Mouse (Mus musculus): ENCODE measurements at regions not wholly inside any gene's neighbourhood (a gene's known extent, or its start where the extent isn't known, plus 50 kb on each side); places are given as distances from the start of the nearest gene placed in this dataset.
"Not testable (repeated sequence)": the region's sequence is repeated elsewhere in the genome, so short reads cannot be mapped to it uniquely, and the experiment has no call there.

DNA sequence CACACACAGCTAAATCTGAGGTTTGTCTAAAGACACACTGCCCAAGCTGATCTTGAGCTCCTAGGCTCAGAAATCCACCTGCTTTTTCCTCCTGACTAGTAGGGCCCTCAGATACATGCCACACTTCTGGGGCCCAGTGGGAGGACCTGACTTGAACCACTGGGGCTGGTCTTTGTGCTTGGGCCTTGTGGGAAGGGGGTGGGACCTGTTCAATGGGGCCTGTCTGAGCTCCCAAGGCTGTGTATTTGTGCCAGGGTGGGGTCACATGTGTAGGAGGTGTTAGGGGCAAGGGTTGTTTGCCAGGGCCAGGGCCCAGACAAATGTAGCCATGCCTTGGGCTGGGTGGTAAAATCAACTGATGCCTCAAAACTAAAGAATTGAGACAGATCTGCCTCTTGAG, 56.8 kb downstream of the Gm8765 start:
- not testable (repeated sequence) for H3K9ac ChIP-seq (ENCODE audit: low read length); H3K27me3 ChIP-seq (ENCODE audit: control insufficient read depth, insufficient read depth, low read depth, low read length); ATAC-seq (ENCODE audit: low read depth); H3K27ac ChIP-seq (ENCODE audit: low read length); H3K4me3 ChIP-seq (ENCODE audit: low read length); H3K4me2 ChIP-seq (ENCODE audit: low read depth, low read length); H3K36me3 ChIP-seq (ENCODE audit: control insufficient read depth, insufficient read depth, low read length); H3K9me3 ChIP-seq (ENCODE audit: control insufficient read depth, low read length); H3K4me1 ChIP-seq (replicated peaks; ENCODE audit: control insufficient read depth, insufficient read depth, low read length)

DNA sequence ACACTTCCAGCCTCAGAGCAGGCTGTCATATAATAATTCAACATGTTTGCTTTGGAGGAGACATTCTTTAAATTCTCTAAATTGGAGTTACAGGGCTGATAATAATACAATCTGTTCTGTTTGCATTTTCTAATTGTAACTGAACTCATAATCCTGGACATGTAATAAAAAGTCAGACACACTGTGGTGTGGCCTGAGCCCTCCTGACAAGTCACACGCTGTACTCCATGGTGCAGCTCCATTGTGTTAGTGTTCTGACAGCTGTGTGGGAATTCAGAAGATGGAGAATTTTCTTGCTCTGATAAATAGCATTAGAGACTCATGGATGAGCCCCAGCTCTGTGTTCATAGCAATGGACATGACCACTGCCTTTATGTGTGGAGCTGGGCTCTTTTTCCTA, 58.2 kb downstream of the Gm8765 start:
- not testable (repeated sequence) for H3K9me3 ChIP-seq (ENCODE audit: control insufficient read depth, low read length); H3K4me1 ChIP-seq (replicated peaks; ENCODE audit: control insufficient read depth, insufficient read depth, low read length); H3K27ac ChIP-seq (ENCODE audit: low read length); H3K27me3 ChIP-seq (ENCODE audit: control insufficient read depth, insufficient read depth, low read depth, low read length); H3K4me2 ChIP-seq (ENCODE audit: low read depth, low read length); H3K36me3 ChIP-seq (ENCODE audit: control insufficient read depth, insufficient read depth, low read length); H3K4me3 ChIP-seq (ENCODE audit: low read length); H3K9ac ChIP-seq (ENCODE audit: low read length)
- peak; percentile 52; the same call in 1 of the 2 replicates for ATAC-seq (ENCODE audit: low read depth)
- 40% methylated on average over 1 of the region's 1 CpGs for WGBS

DNA sequence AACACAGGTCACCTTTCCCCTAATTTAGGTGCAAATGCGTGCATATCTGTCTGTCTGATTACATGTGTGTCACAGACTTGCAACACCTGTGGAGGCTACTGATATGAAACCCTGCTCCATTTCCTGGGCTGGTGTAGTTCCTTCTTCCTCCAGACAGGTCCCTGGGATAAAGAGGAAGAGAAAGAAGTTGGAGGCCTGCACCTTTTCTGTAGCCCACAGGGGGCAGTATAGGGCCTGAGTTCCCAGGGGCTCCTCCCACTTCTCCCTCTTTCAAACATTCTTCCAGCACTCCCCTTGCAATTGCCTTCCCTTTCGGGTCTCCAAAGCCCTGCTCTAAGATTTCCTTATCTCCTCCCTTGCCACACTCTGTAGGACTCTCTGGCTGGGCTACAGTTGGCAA, 66.5 kb downstream of the Gm8765 start:
- no peak overlapping the region for H3K9ac ChIP-seq (ENCODE audit: low read length)
- H3K27me3 ChIP-seq (ENCODE audit: control insufficient read depth, insufficient read depth, low read depth, low read length): no peaks in the 10 kb centered on the region
- H3K27ac ChIP-seq (ENCODE audit: low read length): no peak overlapping the region
- H3K9me3 ChIP-seq (ENCODE audit: control insufficient read depth, low read length): no peaks in the 10 kb centered on the region
- 73% methylated on average over 2 of the region's 2 CpGs for WGBS
- H3K4me2 ChIP-seq (ENCODE audit: low read depth, low read length): no peak overlapping the region
- ATAC-seq (ENCODE audit: low read depth): no peak
- H3K4me3 ChIP-seq (ENCODE audit: low read length): no peak overlapping the region
- H3K36me3 ChIP-seq (ENCODE audit: control insufficient read depth, insufficient read depth, low read length): no peaks in the 10 kb centered on the region
- no peaks in the 10 kb centered on the region for H3K4me1 ChIP-seq (replicated peaks; ENCODE audit: control insufficient read depth, insufficient read depth, low read length)

- H3K27ac ChIP-seq (ENCODE audit: low read length); ATAC-seq (ENCODE audit: low read depth); H3K4me3 ChIP-seq (ENCODE audit: low read length); H3K27me3 ChIP-seq (ENCODE audit: control insufficient read depth, insufficient read depth, low read depth, low read length); H3K9ac ChIP-seq (ENCODE audit: low read length); H3K36me3 ChIP-seq (ENCODE audit: control insufficient read depth, insufficient read depth, low read length); H3K4me1 ChIP-seq (replicated peaks; ENCODE audit: control insufficient read depth, insufficient read depth, low read length); H3K9me3 ChIP-seq (ENCODE audit: control insufficient read depth, low read length); H3K4me2 ChIP-seq (ENCODE audit: low read depth, low read length): not testable (repeated sequence)
Observed at GRCm38 (mm10) chr13:50780036-50780435, 81.9 kb downstream of the Gm8765 start.

DNA sequence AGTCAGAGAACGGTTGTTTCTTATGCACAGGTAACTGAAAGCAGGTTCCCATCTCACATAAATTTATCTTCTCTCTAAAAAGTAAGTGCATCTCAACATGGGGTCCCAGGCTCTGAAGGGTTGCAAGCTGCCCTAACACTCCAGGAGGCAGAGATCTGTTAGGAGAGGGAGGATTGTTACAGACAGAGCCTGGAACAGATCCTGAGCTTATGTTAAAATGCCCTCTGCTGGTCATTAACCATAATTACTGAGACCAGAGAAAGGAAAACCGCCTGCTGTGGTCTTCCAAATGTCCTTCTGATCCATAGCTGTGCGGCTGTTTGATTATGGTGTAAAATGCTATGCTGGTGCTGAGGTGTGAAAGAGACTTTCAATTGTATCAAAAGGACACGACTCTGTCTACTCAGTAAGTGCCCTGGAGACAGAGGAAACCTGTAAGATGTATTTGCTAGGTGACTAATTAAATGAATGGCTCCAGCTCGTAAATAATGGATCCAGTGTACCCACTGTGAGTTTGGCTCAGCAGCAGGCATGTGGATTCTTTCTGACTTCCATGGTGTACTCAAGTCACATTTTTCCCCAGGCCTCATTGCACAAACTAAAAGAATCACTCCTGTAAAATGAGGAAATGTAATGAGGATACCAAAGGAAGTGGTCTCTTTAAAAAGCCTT, 131.9 kb downstream of the Gm8765 start:
- not testable (repeated sequence) for H3K4me1 ChIP-seq (replicated peaks; ENCODE audit: control insufficient read depth, insufficient read depth, low read length); H3K27me3 ChIP-seq (ENCODE audit: control insufficient read depth, insufficient read depth, low read depth, low read length); H3K27ac ChIP-seq (ENCODE audit: low read length); H3K9ac ChIP-seq (ENCODE audit: low read length); H3K9me3 ChIP-seq (ENCODE audit: control insufficient read depth, low read length); H3K4me2 ChIP-seq (ENCODE audit: low read depth, low read length); ATAC-seq (ENCODE audit: low read depth); H3K4me3 ChIP-seq (ENCODE audit: low read length); H3K36me3 ChIP-seq (ENCODE audit: control insufficient read depth, insufficient read depth, low read length)
- WGBS: 27% methylated on average over 3 of the region's 5 CpGs

All from lung, embryonic 16.5 days (tissue).